Mouse (Mus musculus) MEL (cell line): Measurements from ENCODE around the gene Srsf11.

ENCODE experiments used
- CHD1 ChIP-seq: IDR thresholded peaks from 2 replicates; pipeline ENCODE4 v1.6.1; 2012; ENCODE audit warnings: low read depth, mild to moderate bottlenecking, inconsistent platforms, low read length, improper control_type of control experiment
- CHD2 ChIP-seq: IDR thresholded peaks from 2 replicates; pipeline ENCODE4 v1.6.1; 2011; ENCODE audit warnings: low read length, improper control_type of control experiment
- CTCF ChIP-seq, 3 experiments: IDR thresholded peaks in 2 of 3; conservative IDR thresholded peaks in 1 of 3; 2 replicates each; pipeline ENCODE4 v1.5.1; 2011 to 2012; ENCODE audit warnings: low read length in 3 of 3, low read depth in 2 of 3, mild to moderate bottlenecking in 2 of 3, improper control_type of control experiment in 1 of 3, inconsistent platforms in 1 of 3, mixed read lengths in 1 of 3, moderate library complexity in 1 of 3; ENCODE audit not compliant: control insufficient read depth in 1 of 3, insufficient read depth in 1 of 3, poor library complexity in 1 of 3, severe bottlenecking in 1 of 3
- GABPA ChIP-seq: IDR thresholded peaks from 2 replicates; pipeline ENCODE4 v1.6.1; 2012; ENCODE audit warnings: low read depth, mild to moderate bottlenecking, inconsistent platforms, low read length, improper control_type of control experiment, moderate library complexity
- MAZ ChIP-seq: IDR thresholded peaks from 2 replicates; pipeline ENCODE4 v1.6.1; 2012; ENCODE audit warnings: low read depth, mild to moderate bottlenecking, inconsistent platforms, low read length, improper control_type of control experiment
- POLR2A ChIP-seq, 2 experiments: IDR thresholded peaks; 2 replicates each; pipeline ENCODE4 v1.6.1; 2011 to 2012; ENCODE audit warnings: low read length in 2 of 2, mild to moderate bottlenecking in 2 of 2, control low read depth in 1 of 2, improper control_type of control experiment in 1 of 2, low read depth in 1 of 2, moderate library complexity in 1 of 2; ENCODE audit not compliant: control insufficient read depth in 1 of 2, insufficient read depth in 1 of 2, poor library complexity in 1 of 2
- POLR2AphosphoS2 ChIP-seq: IDR thresholded peaks from 2 replicates; pipeline ENCODE4 v1.6.1; 2011; ENCODE audit warnings: low read length, improper control_type of control experiment
- SIN3A ChIP-seq: IDR thresholded peaks from 2 replicates; pipeline ENCODE4 v1.6.1; 2012; ENCODE audit warnings: low read length, improper control_type of control experiment, inconsistent platforms

DNA sequence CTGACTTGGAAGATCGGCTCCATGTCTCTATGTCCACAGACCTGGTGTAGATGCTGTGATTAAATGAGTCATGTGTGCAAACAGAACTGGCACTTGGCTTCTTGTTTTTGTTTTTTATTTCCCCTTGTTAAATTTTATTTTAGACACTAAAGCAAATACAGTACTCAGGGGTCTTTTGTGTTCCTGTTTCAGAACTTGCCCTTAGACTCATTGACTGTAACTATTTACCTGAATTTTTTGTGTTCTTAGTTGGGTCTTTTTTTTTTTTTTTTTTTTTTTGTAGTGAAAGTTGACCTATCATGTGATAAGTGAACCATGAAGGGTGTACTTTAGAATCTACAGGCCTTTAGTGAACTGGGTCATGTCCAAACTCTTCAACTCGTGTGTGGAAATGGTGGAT is 4.3 kb upstream of the Srsf11 start:
- TF ChIP-seq CHD1, result no peak
- no peak for TF ChIP-seq SIN3A
- TF ChIP-seq GABPA, result no peak
- TF ChIP-seq CTCF (IDR thresholded peaks at IDR 0.05 in 2 of 3, conservative IDR thresholded peaks at IDR 0.05 in 1 of 3; ENCODE audit: control insufficient read depth in 1 of 3, insufficient read depth in 1 of 3, low read depth in 2 of 3, low read length in 3 of 3, poor library complexity in 1 of 3, severe bottlenecking in 1 of 3), result no peak
- no peak for TF ChIP-seq POLR2AphosphoS2
- TF ChIP-seq POLR2A (IDR thresholded peaks at IDR 0.05; ENCODE audit: control insufficient read depth in 1 of 2, insufficient read depth in 1 of 2, low read depth in 1 of 2, low read length in 2 of 2, poor library complexity in 1 of 2), result no peak
- TF ChIP-seq CHD2, result no peak
- no peak for TF ChIP-seq MAZ
